ENCODE assay signal across 20 mouse cellular contexts in genomic region chr7:118481047-118481810, GRCm38 (mm10). TPM values are rescaled to one million over a fixed set of nuclear protein-coding genes. Genes with fewer than 3 reads are reported as not detected.
DNase-seq lines count a peak whose midpoint lies in the region; ATAC-seq and TF ChIP-seq lines count a peak whose summit lies in the region.
"Had no signal": no experiment of that assay in that cellular context is flagged by ENCODE, and none has a peak within 500 bp of the region (broad histone marks: within the 10 kb centered on the region; RNA-seq: fewer than 3 reads in every experiment).

No protein-coding gene starts in this region.

- no peaks in the 10 kb centered on the region for H3K36me3 ChIP-seq in liver, adult 2 months (ENCODE audit: control insufficient read depth, insufficient read depth, low read length)
- H3K36me3 ChIP-seq in liver, embryonic 12.5 days: no peaks in the 10 kb centered on the region
- H3K36me3 ChIP-seq in myocyte (ENCODE audit: control insufficient read depth, insufficient read depth): no peaks in the 10 kb centered on the region
- no peaks in the 10 kb centered on the region for H3K36me3 ChIP-seq in hindbrain, embryonic 16.5 days (ENCODE audit: control insufficient read depth, insufficient read depth, low read length)
- H3K36me3 ChIP-seq: embryonic facial prominence, embryonic 10.5 days; G1E; hindbrain, embryonic 15.5 days; liver, embryonic 15.5 days had no signal

- no peak overlapping the region for H3K9ac ChIP-seq in liver, adult 2 months (ENCODE audit: low read depth, low read length)
- H3K9ac ChIP-seq in liver, embryonic 12.5 days: no peak overlapping the region
- no peak overlapping the region for H3K9ac ChIP-seq in hindbrain, embryonic 16.5 days (ENCODE audit: low read depth, low read length)
- H3K9ac ChIP-seq: heart, embryonic 13.5 days; hindbrain, embryonic 15.5 days; liver, embryonic 15.5 days had no signal

- peaks cover 3% of the 10 kb centered on the region; the same call in 1 of the 2 replicates for H3K4me1 ChIP-seq in liver, adult 2 months (ENCODE audit: control insufficient read depth, insufficient read depth, low read length)
- H3K4me1 ChIP-seq in liver, embryonic 12.5 days: no peaks in the 10 kb centered on the region
- H3K4me1 ChIP-seq in hindbrain, embryonic 16.5 days (ENCODE audit: control insufficient read depth, insufficient read depth, low read depth, low read length): no peaks in the 10 kb centered on the region
- H3K4me1 ChIP-seq: hindbrain, embryonic 15.5 days had no signal

- peak; percentile 97 for DNase-seq in heart, adult 11 months
- DNase-seq in heart, postnatal 4 days: no peak
- peak; percentile 37 for DNase-seq in liver, adult 2 months (ENCODE audit: extremely low read depth, low read depth, low spot score)
- DNase-seq in MN1 (ENCODE audit: low spot score): peak; percentile 72
- no peak for DNase-seq in frontal cortex, postnatal 14 days (ENCODE audit: low spot score in 2 of 2)
- DNase-seq: adrenal gland, postnatal 14 days; cerebellum, adult 2 months; midbrain, embryonic 14.5 days had no signal

- no peak overlapping the region for H3K4me2 ChIP-seq in liver, embryonic 12.5 days
- peak overlapping the region; percentile 73 for H3K4me2 ChIP-seq in myocyte (ENCODE audit: low read depth)
- H3K4me2 ChIP-seq in hindbrain, embryonic 16.5 days (ENCODE audit: low read length): no peak overlapping the region
- H3K4me2 ChIP-seq: heart, embryonic 13.5 days; hindbrain, embryonic 15.5 days; liver, embryonic 15.5 days had no signal

- no peak for TF ChIP-seq CTCF in liver, adult 2 months (IDR thresholded peaks at IDR 0.05; ENCODE audit: low read depth, low read length)

- WGBS in liver, adult 2 months: 71% methylated on average over 10 of the region's 10 CpGs
- 52% methylated on average over 10 of the region's 10 CpGs for WGBS in liver, embryonic 12.5 days (ENCODE audit: insufficient replicate concordance)
- WGBS in hindbrain, embryonic 16.5 days: 88% methylated on average over 10 of the region's 10 CpGs

- no peaks in the 10 kb centered on the region for H3K79me2 ChIP-seq in liver, adult 2 months (ENCODE audit: control insufficient read depth, insufficient read depth, low read length)
- peaks cover 7% of the 10 kb centered on the region for H3K79me2 ChIP-seq in myocyte (ENCODE audit: control insufficient read depth, insufficient read depth)

- no peak for TF ChIP-seq POLR2A in liver, adult 2 months (IDR thresholded peaks at IDR 0.05; ENCODE audit: extremely low read depth, insufficient read depth, low read length)
- TF ChIP-seq POLR2A in myocyte (IDR thresholded peaks at IDR 0.05; ENCODE audit: insufficient read length, low read depth): peak; percentile 16

- H3K4me3 ChIP-seq in liver, adult 2 months (ENCODE audit: insufficient read depth, low read depth, low read length): no peak overlapping the region
- no peak overlapping the region for H3K4me3 ChIP-seq in liver, embryonic 12.5 days
- no peak overlapping the region for H3K4me3 ChIP-seq in myocyte
- H3K4me3 ChIP-seq in hindbrain, embryonic 16.5 days (ENCODE audit: low read length): no peak overlapping the region
- H3K4me3 ChIP-seq: embryonic facial prominence, embryonic 10.5 days; erythroblast, embryonic 14.5 days; heart, embryonic 13.5 days; hindbrain, embryonic 15.5 days; liver, embryonic 15.5 days had no signal

- ATAC-seq in liver, embryonic 12.5 days: no peak
- no peak for ATAC-seq in hindbrain, embryonic 16.5 days
- ATAC-seq: forebrain, embryonic 14.5 days; intestine, postnatal 0 days had no signal

- no peaks in the 10 kb centered on the region for H3K27me3 ChIP-seq in liver, adult 2 months (ENCODE audit: control insufficient read depth, insufficient read depth, low read length)
- no peaks in the 10 kb centered on the region for H3K27me3 ChIP-seq in liver, embryonic 12.5 days (replicated peaks)
- no peaks in the 10 kb centered on the region for H3K27me3 ChIP-seq in myocyte (ENCODE audit: control insufficient read depth, insufficient read depth, insufficient read length)
- H3K27me3 ChIP-seq in hindbrain, embryonic 16.5 days (replicated peaks; ENCODE audit: control insufficient read depth, insufficient read depth, low read length): no peaks in the 10 kb centered on the region
- H3K27me3 ChIP-seq: heart, embryonic 13.5 days; hindbrain, embryonic 15.5 days; liver, embryonic 15.5 days had no signal

- no peak overlapping the region for H3K27ac ChIP-seq in liver, adult 2 months (replicated peaks; ENCODE audit: insufficient read depth, low read depth, low read length)
- no peak overlapping the region for H3K27ac ChIP-seq in liver, embryonic 12.5 days
- H3K27ac ChIP-seq in hindbrain, embryonic 16.5 days (ENCODE audit: low read depth, low read length): no peak overlapping the region
- H3K27ac ChIP-seq: embryonic facial prominence, embryonic 10.5 days; heart, embryonic 13.5 days; hindbrain, embryonic 15.5 days; kidney, postnatal 0 days; liver, embryonic 15.5 days had no signal

- no peak overlapping the region for H3ac ChIP-seq in myocyte (ENCODE audit: control insufficient read depth, insufficient read length)

- no peaks in the 10 kb centered on the region for H3K9me3 ChIP-seq in liver, embryonic 12.5 days (replicated peaks)
- H3K9me3 ChIP-seq in hindbrain, embryonic 16.5 days (ENCODE audit: control insufficient read depth, low read length): no peaks in the 10 kb centered on the region
- H3K9me3 ChIP-seq: embryonic facial prominence, embryonic 10.5 days; G1E; heart, embryonic 13.5 days; hindbrain, embryonic 15.5 days; liver, embryonic 15.5 days had no signal

TF ChIP-seq in myocyte, 11 proteins besides CTCF, POLR2A, EP300 and RAD21:
- no peak for TF ChIP-seq CEBPB (IDR thresholded peaks at IDR 0.05; ENCODE audit: insufficient read depth, poor library complexity, severe bottlenecking)
- TF ChIP-seq SRF (IDR thresholded peaks at IDR 0.05; ENCODE audit: control insufficient read depth, insufficient read length, low read depth): no peak
- TF ChIP-seq MYOG (IDR thresholded peaks at IDR 0.05; ENCODE audit: control insufficient read depth in 1 of 3, insufficient read depth in 1 of 3, insufficient read length in 2 of 3, low read depth in 2 of 3): no peak
- TF ChIP-seq USF1 (IDR thresholded peaks at IDR 0.05; ENCODE audit: low read depth): peak; percentile 64
- no peak for TF ChIP-seq REST (IDR thresholded peaks at IDR 0.05; ENCODE audit: insufficient read depth, insufficient read length)
- TF ChIP-seq TCF12 (IDR thresholded peaks at IDR 0.05; ENCODE audit: insufficient read depth, poor library complexity, severe bottlenecking): no peak

RNA-seq across cellular contexts. Expression of gene Itpripl2, which starts 10.5 kb away (rescaled TPM):
- 10 to 100 TPM; 46.5 to 46.6 TPM for total RNA-seq in heart, postnatal 4 days (2021)
- 3.5 and 4.2 TPM in 2 replicates for total RNA-seq in liver, adult 2 months (2014; rRNA removed)
- 0.98 and 1.6 TPM in 2 replicates for polyA plus RNA-seq in liver, adult 2 months (2012; rRNA removed)
- 1.2 and 1.3 TPM in 2 replicates for polyA plus RNA-seq in liver, embryonic 12.5 days (2016; fragmentation: Nextera tagmentation; extraction: Ambion mirVana)
- 10.7 TPM for polyA plus RNA-seq in myocyte (2012; fragmentation: generic; extraction: Trizol)
- polyA plus RNA-seq in hindbrain, embryonic 16.5 days (2015; fragmentation: Nextera tagmentation; extraction: Ambion mirVana): 0.89 and 1.0 TPM in 2 replicates
- polyA plus RNA-seq: erythroblast, embryonic 14.5 days; G1E had no signal

RNA-seq across cellular contexts. Expression of gene Syt17, which starts 33.2 kb away (rescaled TPM):
- 1 to 10 TPM; 1.4 to 2.0 TPM for total RNA-seq in heart, postnatal 4 days (2021)
- total RNA-seq in liver, adult 2 months (2014; rRNA removed): not detected in 2 replicates
- polyA plus RNA-seq in liver, adult 2 months (2012; rRNA removed): not detected in 2 replicates
- polyA plus RNA-seq in liver, embryonic 12.5 days (2016; fragmentation: Nextera tagmentation; extraction: Ambion mirVana): 0.14 and 0.45 TPM in 2 replicates
- 5.4 TPM for polyA plus RNA-seq in myocyte (2012; fragmentation: generic; extraction: Trizol)
- polyA plus RNA-seq in hindbrain, embryonic 16.5 days (2015; fragmentation: Nextera tagmentation; extraction: Ambion mirVana): 27.4 and 28.3 TPM in 2 replicates
- total RNA-seq: G1E had no signal
- polyA plus RNA-seq: G1E had no signal

RNA-seq across cellular contexts. Expression of gene Coq7, which starts 51.9 kb away (rescaled TPM):
- total RNA-seq in heart, postnatal 4 days (2021): 100 to 1,000 TPM in 1 of 2 experiments, 10 to 100 TPM in 1; 99.7 to 112 TPM
- 40.1 and 51.7 TPM in 2 replicates for total RNA-seq in liver, adult 2 months (2014; rRNA removed)
- polyA plus RNA-seq in liver, adult 2 months (2012; rRNA removed): 37.4 and 41.5 TPM in 2 replicates
- polyA plus RNA-seq in liver, embryonic 12.5 days (2016; fragmentation: Nextera tagmentation; extraction: Ambion mirVana): 62.9 and 64.4 TPM in 2 replicates
- polyA plus RNA-seq in myocyte (2012; fragmentation: generic; extraction: Trizol): 36.2 TPM
- polyA plus RNA-seq in hindbrain, embryonic 16.5 days (2015; fragmentation: Nextera tagmentation; extraction: Ambion mirVana): 104 and 116 TPM in 2 replicates

Comparison
In these comparisons a context has a peak if more than half of its experiments do, and no peak if none do; other contexts are left out.
1. DNase-seq: peak in heart, adult 11 months (single experiment), liver, adult 2 months (single experiment) and MN1 (single experiment); none in heart, postnatal 4 days (single experiment) and frontal cortex, postnatal 14 days (0 of 2).